Mouse (Mus musculus): ENCODE results near the gene Dcpp3. TPM values are rescaled to one million over a fixed set of nuclear protein-coding genes. Genes with fewer than 3 reads are reported as not detected.
"Not testable (repeated sequence)": the region's sequence is repeated elsewhere in the genome, so short reads cannot be mapped to it uniquely, and the experiment has no call there.

Dcpp3 gene
- polyA plus RNA-seq, 1 experiment from 2014 or later = not detected

DNA sequence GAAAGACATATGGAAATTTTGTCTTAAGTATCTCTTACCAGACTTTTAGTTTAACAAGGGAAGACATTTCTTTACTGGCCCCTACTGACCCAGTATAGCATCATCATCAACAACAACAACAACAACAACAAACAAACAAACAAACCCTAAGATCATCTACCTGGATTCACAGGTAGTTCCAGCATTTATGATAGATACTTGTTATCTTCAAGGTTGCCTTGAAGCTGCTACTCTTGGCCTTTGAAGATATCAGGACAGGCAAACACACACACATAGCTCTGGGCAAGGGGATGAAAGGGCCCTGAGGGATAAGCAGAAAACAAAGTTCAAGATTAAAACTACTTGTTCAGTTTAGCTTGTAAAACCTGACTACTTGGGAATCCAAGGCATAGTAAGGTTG, 24.1 kb downstream of the Dcpp3 start, which contains the start of gene Sbp:
Gene Sbp (plus strand): TSS at position 301 of the 400 bp plus-strand sequence.
- Histone ChIP-seq H3K4me3 (ENCODE audit: low read length) (no peak within 1 kb of the TSS), H3K36me3 (ENCODE audit: insufficient read depth, low read length) (no peaks in the 10 kb centered on the region), H3K4me1 (ENCODE audit: insufficient read depth, low read length) (no peaks in the 10 kb centered on the region), H3K4me2 (replicated peaks; ENCODE audit: low read depth, low read length) (no peak within 1 kb of the TSS), H3K9ac (replicated peaks; ENCODE audit: low read length) (no peak within 1 kb of the TSS), H3K27me3 (ENCODE audit: insufficient read depth, low read length) (no peaks in the 10 kb centered on the region), H3K27ac (ENCODE audit: low read length) (no peak within 1 kb of the TSS), H3K9me3 (ENCODE audit: low read length) (no peaks in the 10 kb centered on the region)
- ATAC-seq (ENCODE audit: low FRiP score, low TSS enrichment) = no peak

DNA sequence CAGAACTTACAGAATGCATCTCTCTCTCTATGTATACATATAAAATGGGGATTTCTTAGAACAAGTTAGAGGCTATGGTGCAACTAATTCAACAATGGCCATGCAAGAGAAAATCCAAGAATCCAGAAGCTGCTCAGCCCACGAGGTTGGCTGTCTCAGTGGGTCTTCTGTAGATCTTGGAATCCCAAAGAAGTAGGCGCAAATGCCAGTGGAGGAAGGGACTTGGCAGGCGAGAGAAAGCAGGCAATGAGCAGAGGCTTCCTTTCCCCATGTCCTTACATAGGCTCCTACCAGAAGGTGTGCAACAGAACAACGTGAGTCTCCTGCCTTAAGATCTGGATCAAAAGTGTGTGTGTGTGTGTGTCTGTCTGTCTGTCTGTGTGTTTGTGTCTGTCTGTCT, 30.2 kb downstream of the Dcpp3 start:
- H3K36me3 ChIP-seq (ENCODE audit: insufficient read depth, low read length); H3K4me1 ChIP-seq (ENCODE audit: insufficient read depth, low read length); H3K27me3 ChIP-seq (ENCODE audit: insufficient read depth, low read length); H3K9me3 ChIP-seq (ENCODE audit: low read length); ATAC-seq (ENCODE audit: low FRiP score, low TSS enrichment); H3K9ac ChIP-seq (replicated peaks; ENCODE audit: low read length); H3K4me2 ChIP-seq (replicated peaks; ENCODE audit: low read depth, low read length); H3K27ac ChIP-seq (ENCODE audit: low read length); H3K4me3 ChIP-seq (ENCODE audit: low read length): not testable (repeated sequence)
- 86% methylated on average over 4 of the region's 4 CpGs for WGBS

DNA sequence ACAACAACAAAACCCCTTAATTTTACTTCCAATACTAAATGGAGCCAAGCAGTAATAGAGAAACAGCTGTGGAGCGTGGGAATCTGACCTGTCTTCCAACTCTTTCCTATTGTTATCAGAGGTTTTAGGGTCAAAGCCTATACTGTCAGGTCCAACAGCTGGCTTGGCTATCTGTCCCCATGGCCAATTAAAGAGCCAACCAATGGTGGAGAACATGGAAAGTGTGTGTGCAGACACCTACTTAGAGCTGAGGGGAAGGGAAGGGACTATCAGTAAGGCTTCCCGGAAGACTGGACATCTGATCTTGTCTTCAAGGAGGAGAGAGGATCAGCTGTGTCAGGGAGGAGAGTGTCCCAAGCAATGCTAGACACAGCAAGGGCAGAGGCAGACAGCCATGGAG, 31.8 kb downstream of the Dcpp3 start:
- 68% methylated on average over 2 of the region's 2 CpGs for WGBS
- Histone ChIP-seq H3K4me1 (ENCODE audit: insufficient read depth, low read length) (no peaks in the 10 kb centered on the region), H3K4me3 (ENCODE audit: low read length) (no peak overlapping the region), H3K36me3 (ENCODE audit: insufficient read depth, low read length) (no peaks in the 10 kb centered on the region), H3K4me2 (replicated peaks; ENCODE audit: low read depth, low read length) (no peak overlapping the region), H3K9ac (replicated peaks; ENCODE audit: low read length) (no peak overlapping the region), H3K27me3 (ENCODE audit: insufficient read depth, low read length) (no peaks in the 10 kb centered on the region), H3K9me3 (ENCODE audit: low read length) (no peaks in the 10 kb centered on the region), H3K27ac (ENCODE audit: low read length) (no peak overlapping the region)
- ATAC-seq (ENCODE audit: low FRiP score, low TSS enrichment) = no peak

DNA sequence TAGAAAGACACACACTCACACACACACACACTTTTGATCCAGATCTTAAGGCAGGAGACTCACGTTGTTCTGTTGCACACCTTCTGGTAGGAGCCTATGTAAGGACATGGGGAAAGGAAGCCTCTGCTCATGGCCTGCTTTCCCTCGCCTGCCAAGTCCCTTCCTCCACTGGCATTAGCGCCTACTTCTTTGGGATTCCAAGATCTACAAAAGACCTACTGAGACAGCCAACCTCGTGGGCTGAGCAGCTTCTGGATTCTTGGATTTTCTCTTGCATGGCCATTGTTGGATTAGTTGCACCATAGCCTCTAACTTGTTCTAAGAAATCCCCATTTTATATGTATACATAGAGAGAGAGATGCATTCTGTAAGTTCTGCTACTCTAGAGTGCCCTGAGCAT, 33.6 kb downstream of the Dcpp3 start:
- not testable (repeated sequence) for H3K27ac ChIP-seq (ENCODE audit: low read length); H3K9ac ChIP-seq (replicated peaks; ENCODE audit: low read length); H3K4me3 ChIP-seq (ENCODE audit: low read length); H3K4me1 ChIP-seq (ENCODE audit: insufficient read depth, low read length); H3K9me3 ChIP-seq (ENCODE audit: low read length); H3K36me3 ChIP-seq (ENCODE audit: insufficient read depth, low read length); ATAC-seq (ENCODE audit: low FRiP score, low TSS enrichment); H3K27me3 ChIP-seq (ENCODE audit: insufficient read depth, low read length); H3K4me2 ChIP-seq (replicated peaks; ENCODE audit: low read depth, low read length)
- 76% methylated on average over 4 of the region's 4 CpGs for WGBS

DNA sequence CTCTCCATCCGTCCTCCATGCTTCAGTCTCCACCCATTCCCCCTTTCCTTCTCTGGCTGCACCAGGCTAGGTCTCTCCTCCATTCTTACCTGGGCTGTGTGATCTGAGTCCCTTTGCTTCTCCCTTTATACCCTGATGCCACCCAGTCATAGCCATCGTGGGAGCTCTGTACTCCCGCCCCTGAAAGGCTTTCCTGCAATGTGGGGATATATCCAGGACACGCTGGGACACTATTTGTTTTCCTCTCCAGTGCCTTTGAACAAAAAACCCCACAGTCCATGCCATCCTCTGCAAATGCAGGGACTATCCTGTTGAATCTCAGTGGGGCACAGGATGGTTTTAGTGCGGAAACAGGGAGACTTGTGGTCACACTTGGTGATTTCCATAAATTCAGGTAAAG, 37.9 kb downstream of the Dcpp3 start, which contains the start of gene Sbpl:
Gene Sbpl (minus strand): TSS at position 101 of the 400 bp plus-strand sequence.
- H3K27ac ChIP-seq (ENCODE audit: low read length) = no peak within 1 kb of the TSS
- no peak for ATAC-seq (ENCODE audit: low FRiP score, low TSS enrichment)
- no peak within 1 kb of the TSS for H3K4me2 ChIP-seq (replicated peaks; ENCODE audit: low read depth, low read length)
- H3K36me3 ChIP-seq (ENCODE audit: insufficient read depth, low read length) = no peaks in the 10 kb centered on the region
- WGBS = 82% methylated on average over 5 of the region's 5 CpGs
- H3K4me3 ChIP-seq (ENCODE audit: low read length) = no peak within 1 kb of the TSS
- H3K27me3 ChIP-seq (ENCODE audit: insufficient read depth, low read length) = no peaks in the 10 kb centered on the region
- H3K4me1 ChIP-seq (ENCODE audit: insufficient read depth, low read length) = 0 out of 2 replicates have a peak, but pooled peaks cover 2% of the 10 kb centered on the region
- no peak within 1 kb of the TSS for H3K9ac ChIP-seq (replicated peaks; ENCODE audit: low read length)
- H3K9me3 ChIP-seq (ENCODE audit: low read length) = no peaks in the 10 kb centered on the region

DNA sequence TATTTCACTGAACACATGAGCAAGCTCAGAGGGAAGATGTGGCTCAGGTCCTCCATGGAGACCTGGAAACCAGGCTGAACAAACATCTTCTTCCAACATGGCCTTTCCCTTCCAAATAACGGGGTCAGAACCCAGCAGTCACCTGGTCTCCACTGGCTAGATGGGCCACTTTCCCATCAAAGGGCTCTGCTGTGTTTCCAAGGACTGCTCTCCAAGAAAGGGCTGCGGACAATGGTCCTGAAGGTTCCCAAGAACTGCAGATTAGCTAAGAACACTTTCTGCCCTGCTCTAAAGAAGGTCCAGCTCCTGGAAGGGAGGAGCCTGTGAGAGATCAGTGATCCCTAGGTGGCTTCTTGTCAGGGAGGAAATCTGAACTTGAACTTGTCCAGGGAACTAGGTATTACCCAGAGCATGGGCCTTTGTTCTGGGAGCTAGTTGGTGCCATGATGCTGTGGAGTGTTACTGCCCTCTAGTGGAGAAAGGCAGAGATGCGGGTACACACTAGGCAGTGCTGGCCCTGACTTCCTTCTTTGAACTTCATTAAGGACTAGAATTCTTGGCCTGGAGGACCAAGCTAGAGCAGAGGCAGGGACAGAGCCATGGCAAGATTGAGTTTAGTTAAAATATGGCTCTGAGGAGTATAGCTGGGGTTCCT, 43.0 kb downstream of the Dcpp3 start:
- Histone ChIP-seq H3K4me2 (replicated peaks; ENCODE audit: low read depth, low read length) (no peak overlapping the region), H3K4me1 (ENCODE audit: insufficient read depth, low read length) (0 out of 2 replicates have a peak, but pooled peaks cover 3% of the 10 kb centered on the region), H3K9ac (replicated peaks; ENCODE audit: low read length) (peak overlapping the region; percentile 58), H3K9me3 (ENCODE audit: low read length) (no peaks in the 10 kb centered on the region), H3K36me3 (ENCODE audit: insufficient read depth, low read length) (no peaks in the 10 kb centered on the region), H3K27me3 (ENCODE audit: insufficient read depth, low read length) (no peaks in the 10 kb centered on the region), H3K27ac (ENCODE audit: low read length) (no peak overlapping the region), H3K4me3 (ENCODE audit: low read length) (no peak overlapping the region)
- peak; percentile 92 for ATAC-seq (ENCODE audit: low FRiP score, low TSS enrichment)
- 41% methylated on average over 3 of the region's 3 CpGs for WGBS

DNA sequence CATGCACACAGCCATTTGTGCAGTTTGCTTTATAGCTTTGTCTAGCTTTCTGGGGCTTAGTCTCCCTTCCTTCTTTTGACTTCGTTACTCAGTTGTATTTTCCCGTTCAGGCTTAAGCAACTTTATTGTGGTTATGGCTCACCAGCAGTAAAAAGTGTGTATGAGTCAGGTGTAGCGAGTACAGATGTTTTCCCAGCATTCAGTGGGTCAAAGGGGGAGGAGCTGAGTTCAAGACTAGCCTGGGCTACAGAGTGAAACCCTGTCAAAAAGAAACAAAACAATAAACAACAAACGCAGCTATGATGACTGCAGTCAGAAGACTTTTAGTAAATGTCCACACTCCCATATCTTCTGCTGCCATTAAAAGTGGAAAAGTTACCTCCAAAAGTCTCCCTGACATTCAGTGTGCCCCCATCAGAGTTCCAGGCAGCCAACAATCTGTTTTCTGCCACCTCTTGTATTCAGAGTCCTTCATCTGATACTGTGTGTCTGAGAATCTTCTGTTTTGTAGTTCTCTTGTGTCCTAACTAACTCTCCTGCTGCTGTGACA, 44.4 kb downstream of the Dcpp3 start:
- H3K27me3 ChIP-seq (ENCODE audit: insufficient read depth, low read length) = no peaks in the 10 kb centered on the region
- H3K4me3 ChIP-seq (ENCODE audit: low read length) = no peak overlapping the region
- H3K27ac ChIP-seq (ENCODE audit: low read length) = no peak overlapping the region
- H3K36me3 ChIP-seq (ENCODE audit: insufficient read depth, low read length) = no peaks in the 10 kb centered on the region
- H3K9ac ChIP-seq (replicated peaks; ENCODE audit: low read length) = no peak overlapping the region
- 0 out of 2 replicates have a peak, but pooled peaks cover 3% of the 10 kb centered on the region for H3K4me1 ChIP-seq (ENCODE audit: insufficient read depth, low read length)
- ATAC-seq (ENCODE audit: low FRiP score, low TSS enrichment) = no peak
- no peak overlapping the region for H3K4me2 ChIP-seq (replicated peaks; ENCODE audit: low read depth, low read length)
- no peaks in the 10 kb centered on the region for H3K9me3 ChIP-seq (ENCODE audit: low read length)
- WGBS = 62% methylated on average over 4 of the region's 4 CpGs

DNA sequence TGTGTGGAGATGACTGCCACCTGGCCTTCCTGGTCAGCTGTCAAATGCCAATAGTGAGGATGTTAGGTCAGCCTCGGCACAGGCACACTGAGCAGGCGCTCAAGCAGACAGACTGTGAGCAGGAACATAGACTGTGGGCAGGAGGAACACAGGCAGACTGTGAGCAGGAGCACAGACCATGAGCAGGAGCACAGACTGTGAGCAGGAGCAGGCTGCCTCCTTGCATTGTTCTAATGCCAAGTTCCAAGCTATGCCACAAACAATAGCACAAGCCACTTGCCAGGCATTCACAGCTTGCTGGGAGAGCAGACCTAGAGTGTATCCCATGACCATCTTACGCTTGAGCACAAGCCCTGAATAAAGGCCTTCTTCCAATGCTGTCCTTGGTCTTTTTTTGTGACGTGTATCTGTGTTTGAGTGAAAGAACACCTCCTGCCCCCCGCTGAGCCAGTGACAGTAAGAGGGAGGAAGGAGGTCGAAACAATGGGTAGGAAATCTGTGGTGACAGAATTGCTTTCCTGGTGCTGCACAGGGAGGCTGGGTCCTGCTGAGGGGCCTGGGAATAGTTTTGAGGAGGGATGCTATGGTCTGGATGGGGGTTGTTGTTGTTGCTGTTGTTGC, 48.7 kb downstream of the Dcpp3 start:
- Histone ChIP-seq H3K4me3 (ENCODE audit: low read length) (no peak overlapping the region), H3K36me3 (ENCODE audit: insufficient read depth, low read length) (no peaks in the 10 kb centered on the region), H3K9ac (replicated peaks; ENCODE audit: low read length) (no peak overlapping the region), H3K9me3 (ENCODE audit: low read length) (no peaks in the 10 kb centered on the region), H3K4me2 (replicated peaks; ENCODE audit: low read depth, low read length) (no peak overlapping the region), H3K27me3 (ENCODE audit: insufficient read depth, low read length) (no peaks in the 10 kb centered on the region), H3K27ac (ENCODE audit: low read length) (no peak overlapping the region), H3K4me1 (ENCODE audit: insufficient read depth, low read length) (no peaks in the 10 kb centered on the region)
- WGBS = 41% methylated on average over 6 of the region's 6 CpGs
- ATAC-seq (ENCODE audit: low FRiP score, low TSS enrichment) = no peak

DNA sequence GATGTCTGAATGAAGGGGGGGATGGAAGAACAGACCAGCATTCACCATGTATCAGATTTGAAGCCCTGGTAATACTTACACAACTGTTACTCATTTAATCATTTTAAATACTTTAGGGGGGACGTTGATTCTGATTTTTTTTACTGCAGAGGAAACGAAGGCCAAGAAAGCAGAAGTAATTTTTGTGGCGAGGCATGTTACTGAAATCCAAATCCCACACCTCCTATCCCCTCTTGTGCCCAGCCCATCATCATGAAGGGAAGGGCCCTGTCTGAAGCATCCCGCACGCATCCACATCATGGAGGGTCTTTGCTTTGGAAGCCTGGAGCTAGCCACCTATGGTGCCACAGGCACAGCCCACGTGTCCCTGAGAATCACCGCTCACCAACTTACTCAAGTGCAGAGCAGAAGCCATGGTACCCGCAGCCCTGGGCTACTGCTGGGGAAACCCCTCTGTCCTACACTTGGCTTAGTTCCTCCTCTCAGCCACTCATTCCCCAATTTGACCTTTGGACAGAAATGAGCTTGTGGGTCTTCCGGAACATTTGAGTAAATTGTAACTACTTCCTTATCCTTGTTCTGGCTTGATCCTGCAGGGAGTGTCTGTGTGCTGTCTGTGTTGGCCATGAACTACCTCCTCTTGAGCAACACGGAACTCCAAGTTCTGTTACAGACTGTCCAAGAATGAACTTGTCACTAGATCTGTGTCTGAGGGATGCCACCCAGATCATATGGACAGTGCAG, 49.6 kb downstream of the Dcpp3 start:
- no peaks in the 10 kb centered on the region for H3K9me3 ChIP-seq (ENCODE audit: low read length)
- no peak for ATAC-seq (ENCODE audit: low FRiP score, low TSS enrichment)

More for the DNA sequence above, 49.6 kb downstream of the Dcpp3 start:
- Histone ChIP-seq H3K4me2 (replicated peaks; ENCODE audit: low read depth, low read length) (no peak overlapping the region), H3K27ac (ENCODE audit: low read length) (no peak overlapping the region), H3K36me3 (ENCODE audit: insufficient read depth, low read length) (no peaks in the 10 kb centered on the region), H3K27me3 (ENCODE audit: insufficient read depth, low read length) (no peaks in the 10 kb centered on the region), H3K4me1 (ENCODE audit: insufficient read depth, low read length) (no peaks in the 10 kb centered on the region), H3K9ac (replicated peaks; ENCODE audit: low read length) (no peak overlapping the region), H3K4me3 (ENCODE audit: low read length) (no peak overlapping the region)
- 82% methylated on average over 10 of the region's 10 CpGs for WGBS

All from kidney, embryonic 16.5 days (tissue).